Mouse (Mus musculus): ENCODE measurements around the gene Rsg1. TPM values are rescaled to one million over a fixed set of nuclear protein-coding genes. Genes with fewer than 3 reads are reported as not detected.

Rsg1 gene
- 3.4 and 3.8 TPM in 2 replicates for polyA plus RNA-seq (2012; rRNA removed)

- DNase-seq (ENCODE audit: extremely low spot score in 1 of 2, low spot score in 1 of 2), result peak; percentile 85 to 97
Observed at GRCm38 (mm10) chr4:141213770-141214336, at the start of gene Rsg1. Rsg1 (plus strand) TSS chr4:141213956.

- DNase-seq (ENCODE audit: extremely low spot score in 1 of 2, low spot score in 1 of 2), result no peak
Observed at GRCm38 (mm10) chr4:141165744-141166292, 47.9 kb upstream of the Rsg1 start.

DNA sequence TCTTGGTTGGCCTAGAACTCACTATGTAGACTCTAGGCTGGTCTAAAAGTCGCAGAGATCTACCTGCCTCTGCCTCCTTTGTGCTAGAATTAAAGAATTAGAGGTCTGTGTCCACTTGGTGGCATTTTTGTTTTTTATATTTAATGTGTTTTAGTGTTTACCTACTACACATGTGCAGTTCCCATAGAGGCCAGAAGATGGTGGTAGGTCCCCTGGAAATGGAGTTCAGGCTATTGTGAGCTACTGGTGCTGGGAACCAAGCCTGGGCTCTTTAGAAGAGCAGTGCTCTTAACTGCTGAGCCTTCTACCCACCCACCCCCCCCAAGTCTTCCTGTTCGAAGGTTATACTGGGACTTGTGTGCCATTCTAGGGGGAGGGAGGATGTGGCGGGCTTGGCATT, 46.6 kb upstream of the Rsg1 start:
- DNase-seq (ENCODE audit: extremely low spot score in 1 of 2, low spot score in 1 of 2), result no peak

DNA sequence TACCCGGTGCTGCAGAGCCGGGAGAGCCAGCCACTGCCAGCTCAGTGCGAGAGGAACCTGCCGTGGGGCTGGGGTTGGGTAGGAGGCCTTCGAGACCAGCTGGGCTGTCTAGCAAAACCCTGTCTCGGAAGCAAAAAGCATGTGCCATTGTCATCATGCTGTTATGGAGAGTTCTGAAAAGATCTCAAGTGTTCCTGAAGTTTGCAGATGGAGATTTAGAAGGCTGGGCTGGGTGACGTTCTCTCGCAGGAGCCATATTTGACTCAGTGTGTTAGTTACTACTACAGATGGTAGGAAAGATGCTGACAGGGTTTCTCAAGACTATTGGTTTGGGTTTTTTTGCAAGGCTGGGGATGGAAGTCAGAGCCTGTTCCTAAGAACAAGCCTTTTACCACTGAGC, 41.6 kb upstream of the Rsg1 start:
- no peak for DNase-seq (ENCODE audit: extremely low spot score in 1 of 2, low spot score in 1 of 2)

DNA sequence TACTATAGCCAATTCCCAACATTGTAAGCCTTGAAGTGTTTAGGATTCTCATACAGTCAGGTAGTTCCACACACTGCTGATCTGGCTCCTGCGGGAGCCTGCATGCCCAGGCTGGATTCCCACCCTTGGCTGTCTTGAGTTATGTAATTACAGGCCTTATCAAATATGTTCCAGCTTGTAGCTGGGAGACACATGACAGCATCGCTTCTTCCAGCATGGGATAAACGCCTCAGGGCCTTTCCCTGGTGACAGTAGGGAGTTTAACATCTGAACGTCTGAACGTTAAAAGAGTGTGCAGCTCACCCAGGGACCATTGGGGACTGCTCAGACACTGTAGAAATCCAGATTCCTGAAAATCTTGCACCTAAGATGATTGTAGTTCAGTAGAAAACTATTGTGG, 38.0 kb upstream of the Rsg1 start:
- DNase-seq (ENCODE audit: extremely low spot score in 1 of 2, low spot score in 1 of 2), result no peak

DNA sequence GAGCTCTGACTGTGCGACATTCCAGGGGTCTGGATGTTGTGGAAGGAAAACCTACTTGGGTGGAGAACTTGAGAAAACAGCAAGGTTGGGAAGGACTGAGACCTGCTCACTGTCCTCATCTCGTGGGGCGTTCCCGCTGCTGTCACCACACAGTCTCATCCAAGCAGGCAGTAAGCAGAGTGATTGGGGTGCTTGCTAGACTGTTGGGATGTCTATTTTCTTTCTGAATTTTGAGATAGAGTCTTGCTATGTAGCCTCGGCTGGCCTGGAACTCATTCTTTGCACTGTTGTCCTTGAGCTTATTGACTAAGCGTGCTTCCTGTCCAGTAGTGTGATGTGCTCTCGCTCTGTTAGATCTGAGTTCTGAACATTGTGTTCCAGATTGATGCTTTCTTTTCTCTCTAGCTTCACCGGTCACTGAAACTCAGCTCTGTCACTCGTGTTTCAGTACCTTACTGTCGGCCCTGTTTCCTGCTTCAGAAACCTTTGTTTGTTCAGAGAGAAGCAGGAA, 37.4 kb upstream of the Rsg1 start:
- no peak for DNase-seq (ENCODE audit: extremely low spot score in 1 of 2, low spot score in 1 of 2)

DNA sequence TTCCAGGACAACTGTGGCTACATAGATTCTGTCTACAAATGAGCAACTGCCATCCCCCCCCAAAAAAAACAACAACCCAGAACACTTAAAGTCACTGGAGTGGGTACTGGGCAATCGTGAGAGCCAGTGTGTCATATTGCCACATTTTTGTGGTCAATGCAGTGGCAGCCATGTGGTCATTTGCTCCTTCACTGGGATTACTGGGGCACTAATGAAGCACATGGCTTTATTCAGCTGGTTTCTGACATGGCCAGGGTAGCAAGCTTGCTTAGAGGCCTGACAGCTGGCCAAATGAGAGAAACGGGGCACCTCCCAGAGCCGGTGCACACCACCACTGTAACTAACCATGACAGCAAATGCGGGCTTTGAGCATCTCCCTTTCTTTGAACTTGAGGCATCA, 35.3 kb upstream of the Rsg1 start:
- no peak for DNase-seq (ENCODE audit: extremely low spot score in 1 of 2, low spot score in 1 of 2)

DNA sequence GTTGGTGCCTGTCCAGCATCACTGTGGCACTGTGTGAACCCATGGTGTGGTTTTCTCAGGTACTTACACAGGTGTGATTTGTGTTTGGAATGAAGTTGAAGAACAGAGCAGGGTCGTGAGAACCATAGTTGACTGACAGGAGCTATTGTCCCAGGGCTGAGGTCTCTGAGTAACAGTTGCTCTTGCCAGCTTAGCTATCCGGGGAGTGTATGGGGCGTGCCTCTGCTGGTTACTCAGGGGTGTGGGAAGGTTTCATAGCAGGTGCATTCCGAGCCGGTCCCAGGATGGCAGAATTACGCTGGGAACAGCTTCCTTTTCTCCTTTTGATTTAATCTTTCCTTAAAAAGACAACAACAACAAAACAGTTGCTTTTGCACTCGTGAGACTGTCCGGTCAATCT, 32.9 kb upstream of the Rsg1 start:
- no peak for DNase-seq (ENCODE audit: extremely low spot score in 1 of 2, low spot score in 1 of 2)

- no peak for DNase-seq (ENCODE audit: extremely low spot score in 1 of 2, low spot score in 1 of 2)
Observed at GRCm38 (mm10) chr4:141181981-141182380, 31.8 kb upstream of the Rsg1 start.

DNA sequence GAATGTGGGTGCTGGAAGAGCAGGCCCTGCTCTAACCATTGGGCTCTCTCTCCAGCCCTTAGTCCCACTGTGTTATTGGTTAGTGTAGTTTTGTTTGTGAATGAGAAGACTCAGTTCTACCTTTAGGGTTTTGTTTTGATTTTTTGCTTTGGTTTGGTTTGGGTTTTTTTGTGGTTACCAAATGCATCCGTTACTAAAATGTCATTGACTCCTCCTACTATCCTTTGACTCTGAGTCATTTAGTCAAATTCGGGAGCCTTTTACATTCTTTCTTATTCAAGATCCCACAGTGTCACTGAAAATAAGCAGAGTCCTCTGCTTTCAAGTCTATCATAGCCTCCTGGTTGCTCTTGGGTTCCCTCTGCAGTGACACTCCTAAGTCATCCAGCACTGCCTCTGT, 29.8 kb upstream of the Rsg1 start:
- DNase-seq (ENCODE audit: extremely low spot score in 1 of 2, low spot score in 1 of 2), result no peak

DNA sequence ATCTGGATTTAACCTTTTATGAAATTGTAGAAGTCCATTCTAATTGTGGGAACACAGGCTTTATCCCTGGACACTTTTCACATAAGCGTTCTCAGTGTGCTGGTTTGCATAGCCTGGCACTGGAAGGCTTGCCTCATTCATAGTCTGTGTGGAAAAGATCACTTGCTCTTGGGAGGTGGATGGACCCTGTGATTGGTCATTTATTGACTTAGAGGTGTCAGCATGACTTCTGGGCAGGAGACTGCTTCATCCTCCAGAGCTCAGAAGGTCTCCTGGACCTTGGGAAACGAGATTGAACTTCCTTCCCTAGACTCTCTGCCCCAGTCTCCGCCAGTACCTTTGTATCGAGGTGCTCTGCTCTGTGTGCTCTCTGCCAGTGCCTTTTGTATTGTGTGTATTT, 29.3 kb upstream of the Rsg1 start:
- DNase-seq (ENCODE audit: extremely low spot score in 1 of 2, low spot score in 1 of 2), result no peak

DNA sequence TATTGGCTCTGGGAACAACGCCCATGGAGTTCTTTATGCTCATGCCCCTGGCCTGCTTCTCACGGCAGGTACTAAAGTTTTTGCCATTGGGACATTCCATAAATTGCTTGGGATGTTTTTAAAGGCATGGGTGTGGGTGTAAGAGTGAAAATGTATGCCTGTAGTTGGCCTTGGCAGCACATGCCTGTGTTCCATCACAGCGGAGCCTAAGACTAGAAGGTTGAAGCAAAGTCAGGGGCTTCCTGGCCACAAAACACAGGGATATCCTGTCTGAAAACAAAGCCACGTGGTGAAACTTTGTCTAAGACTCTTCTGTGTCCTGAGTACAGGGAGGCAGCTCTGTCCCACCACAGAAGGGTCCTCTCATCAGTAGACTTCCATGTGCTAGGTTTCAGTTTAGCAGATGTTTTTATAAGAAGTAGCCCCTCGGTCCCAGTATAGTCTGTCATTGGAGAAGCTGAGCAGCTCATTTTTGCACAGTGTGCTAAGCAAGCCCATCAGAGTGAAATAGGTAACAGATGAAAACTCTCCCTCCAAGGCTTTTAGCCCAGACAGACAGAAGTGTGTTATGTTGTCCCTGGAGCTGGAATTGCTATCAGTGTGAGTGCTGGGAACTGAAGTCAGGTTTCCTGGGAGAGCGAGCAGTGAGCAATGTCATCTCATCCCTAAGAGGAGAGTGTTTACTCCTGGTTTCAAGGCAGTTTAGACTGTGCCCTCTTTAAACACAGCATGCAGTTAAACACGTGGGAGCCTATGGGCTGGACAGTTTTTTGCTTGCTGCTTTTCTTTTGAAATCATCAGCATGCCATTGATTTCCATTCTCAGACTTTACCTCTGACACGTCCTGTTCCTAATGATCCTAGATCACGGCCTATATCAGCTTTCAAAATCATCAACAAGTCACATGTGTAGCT, 26.6 kb upstream of the Rsg1 start:
- DNase-seq (ENCODE audit: extremely low spot score in 1 of 2, low spot score in 1 of 2), result no peak

DNA sequence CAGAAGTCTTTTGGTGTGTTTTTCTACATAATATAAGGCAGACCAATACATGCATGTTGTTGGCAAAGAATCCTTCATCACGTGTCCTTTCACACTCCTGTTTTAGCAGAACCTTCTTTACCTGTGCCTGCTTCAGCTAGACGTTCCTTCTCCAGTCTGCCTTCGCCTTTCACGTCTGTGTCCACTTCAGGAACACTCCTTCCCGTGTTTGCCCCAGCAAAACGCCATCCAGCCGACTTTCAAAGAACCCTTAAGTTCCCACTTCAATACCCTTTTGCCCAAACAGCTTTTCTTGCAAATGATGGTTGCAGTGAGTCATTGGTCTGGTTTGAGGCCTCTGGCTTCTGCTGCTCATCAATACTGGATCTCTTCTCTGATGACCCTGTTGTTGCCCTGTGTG, 22.5 kb upstream of the Rsg1 start:
- no peak for DNase-seq (ENCODE audit: extremely low spot score in 1 of 2, low spot score in 1 of 2)

GRCm38 (mm10) chr4:141194553-141194952, 19.2 kb upstream of the Rsg1 start:
- DNase-seq (ENCODE audit: extremely low spot score in 1 of 2, low spot score in 1 of 2), result no peak

GRCm38 (mm10) chr4:141196981-141197685, 16.6 kb upstream of the Rsg1 start:
- DNase-seq (ENCODE audit: extremely low spot score in 1 of 2, low spot score in 1 of 2), result no peak

- DNase-seq (ENCODE audit: extremely low spot score in 1 of 2, low spot score in 1 of 2), result no peak
Observed at GRCm38 (mm10) chr4:141197686-141198035, 16.1 kb upstream of the Rsg1 start.

- no peak for DNase-seq (ENCODE audit: extremely low spot score in 1 of 2, low spot score in 1 of 2)
Observed at GRCm38 (mm10) chr4:141200906-141201305, 12.8 kb upstream of the Rsg1 start.

DNA sequence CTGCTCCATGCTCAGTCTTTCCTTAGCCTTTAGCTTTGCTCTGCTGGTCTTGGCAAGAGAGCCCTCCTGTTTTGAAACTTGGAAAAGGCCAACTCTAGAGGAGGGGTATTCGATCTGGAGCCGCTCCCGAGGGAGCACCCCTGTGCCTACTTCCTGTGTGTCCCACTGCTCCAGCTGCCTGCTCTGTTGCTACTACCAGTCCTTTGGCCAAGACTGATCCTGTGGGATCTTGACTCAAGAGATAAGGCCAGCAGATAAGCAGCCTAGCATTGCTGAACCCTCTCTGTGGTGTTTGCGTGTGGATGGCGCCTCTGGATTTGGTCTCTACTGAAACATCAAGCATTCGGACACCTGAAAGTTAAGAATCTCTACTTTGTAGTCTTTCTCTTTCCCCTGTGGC, 11.6 kb upstream of the Rsg1 start:
- no peak for DNase-seq (ENCODE audit: extremely low spot score in 1 of 2, low spot score in 1 of 2)

- peak in 1 of 2 experiments; percentile 53 for DNase-seq (ENCODE audit: extremely low spot score in 1 of 2, low spot score in 1 of 2)
Observed at GRCm38 (mm10) chr4:141204580-141205061, 9.1 kb upstream of the Rsg1 start.

- no peak for DNase-seq (ENCODE audit: extremely low spot score in 1 of 2, low spot score in 1 of 2)
Observed at GRCm38 (mm10) chr4:141207081-141207480, 6.7 kb upstream of the Rsg1 start.
